Mouse (Mus musculus) brain, embryonic 14.5 days (tissue): ENCODE measurements around the gene Ubald1. TPM values are rescaled to one million over a fixed set of nuclear protein-coding genes. Genes with fewer than 3 reads are reported as not detected.
A peak's percentile ranks its signal among the peaks of the same experiment; 100 is the strongest.

Source experiments
- DNase-seq: peaks from one replicate; pipeline ENCODE4 v3.0.0-alpha.2; 2011; ENCODE audit warnings: low read depth
- CTCF ChIP-seq: fragments of 200-500 bp; IDR thresholded peaks from 2 replicates; pipeline ENCODE4 v1.5.1; 2012; ENCODE audit warnings: inconsistent platforms, mild to moderate bottlenecking, moderate library complexity, borderline replicate concordance; ENCODE audit not compliant: insufficient read depth, insufficient read length; ENCODE audit errors: extremely low read depth
- POLR2A ChIP-seq: fragments of 200-500 bp; IDR thresholded peaks from 2 replicates; pipeline ENCODE4 v1.6.1; 2012; ENCODE audit warnings: mild to moderate bottlenecking, inconsistent platforms, borderline replicate concordance; ENCODE audit not compliant: poor library complexity, insufficient read depth, insufficient read length, severe bottlenecking; ENCODE audit errors: extremely low read depth
- polyA plus RNA-seq: library from polyadenylated mRNA; depleted of rRNA; stranded (reverse); fragments of >200 nt; gene quantifications from 2 replicates; pipeline ENCODE4 v1.2.3, GENCODE M21; 2012

Ubald1 gene
- polyA plus RNA-seq, 1 experiment = 46.5 TPM

DNA sequence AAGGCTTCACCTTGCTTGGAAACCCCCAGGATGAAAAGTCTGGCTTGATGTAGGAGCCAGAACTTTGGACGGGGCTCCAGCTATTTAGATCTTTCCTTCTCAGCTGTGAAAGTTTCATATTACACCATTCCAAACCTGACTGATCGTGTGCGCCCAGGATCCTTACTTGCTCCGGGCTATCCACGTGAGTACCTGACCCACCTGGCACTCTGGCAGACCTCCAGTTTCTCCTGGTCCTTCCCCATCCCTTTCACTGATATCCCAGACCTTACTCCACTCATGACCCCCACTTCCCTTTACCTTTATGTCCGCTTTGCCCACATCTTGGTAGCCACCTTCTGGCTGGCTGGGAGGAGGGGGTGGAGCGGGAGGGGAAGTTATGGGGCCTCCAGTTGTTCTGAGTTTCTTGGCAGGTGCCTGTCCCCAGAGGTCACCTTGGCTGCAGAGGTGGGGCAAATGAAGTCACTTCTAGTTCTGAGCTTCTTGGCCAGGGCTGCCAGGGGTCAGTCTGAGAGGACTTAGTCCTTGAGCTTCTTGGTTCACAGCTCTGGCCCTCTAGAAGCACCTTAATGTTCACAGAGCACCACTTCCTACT is 13.9 kb downstream of the Ubald1 start:
- no peak for DNase-seq
- no peak for TF ChIP-seq CTCF
- TF ChIP-seq POLR2A = no peak

DNA sequence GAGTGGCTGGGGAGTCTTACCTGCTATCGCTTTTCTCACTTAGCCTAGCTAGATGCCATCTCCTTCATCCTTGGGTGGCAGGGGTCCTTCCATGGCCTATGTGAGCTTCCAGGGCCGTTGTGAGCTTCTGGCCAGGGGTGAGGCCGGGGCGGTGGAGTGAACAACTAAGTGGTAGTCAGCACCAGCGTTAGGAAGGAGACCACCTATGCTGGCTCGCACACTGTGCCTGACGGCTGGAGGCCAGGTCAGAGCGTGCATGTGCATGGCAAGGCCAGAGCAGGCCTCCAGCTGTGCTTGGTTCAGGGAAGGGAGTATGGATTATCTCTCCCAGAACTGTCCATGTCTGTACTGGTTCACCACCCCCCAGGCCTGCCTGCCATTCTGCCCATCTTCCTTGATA is 16.4 kb downstream of the Ubald1 start:
- TF ChIP-seq CTCF = no peak
- no peak for TF ChIP-seq POLR2A
- no peak for DNase-seq

DNA sequence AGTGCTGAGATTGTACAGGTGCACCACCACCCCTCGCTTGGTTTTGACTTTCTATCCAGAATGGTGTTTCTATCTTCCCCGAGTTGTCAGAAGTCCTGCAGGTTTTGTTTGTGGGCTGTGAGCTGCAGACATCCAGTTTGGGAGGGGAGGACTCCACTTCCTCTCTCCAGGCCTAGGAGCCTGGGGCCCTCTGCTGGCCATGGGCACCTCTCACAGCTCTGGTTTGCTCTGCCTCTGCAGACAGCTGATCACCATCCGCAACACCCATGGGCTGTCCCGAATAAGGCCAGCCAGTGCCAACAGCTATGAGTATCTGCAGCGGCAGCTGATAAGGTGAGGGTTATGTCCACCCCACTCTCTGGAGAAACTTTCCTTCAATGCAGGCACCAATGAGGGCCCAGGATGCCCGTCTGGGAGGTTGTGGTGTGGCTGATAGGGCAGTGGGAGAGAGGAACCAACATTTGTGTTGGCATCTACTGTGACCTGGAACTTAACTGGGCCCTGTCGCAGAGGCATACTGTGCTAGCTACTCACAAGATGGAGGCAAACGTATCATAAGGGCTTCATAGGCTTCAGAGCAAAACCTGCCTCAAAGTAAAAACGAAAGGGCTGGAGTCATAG is 17.1 kb downstream of the Ubald1 start:
- no peak for TF ChIP-seq POLR2A
- TF ChIP-seq CTCF = peak; percentile 65

DNA sequence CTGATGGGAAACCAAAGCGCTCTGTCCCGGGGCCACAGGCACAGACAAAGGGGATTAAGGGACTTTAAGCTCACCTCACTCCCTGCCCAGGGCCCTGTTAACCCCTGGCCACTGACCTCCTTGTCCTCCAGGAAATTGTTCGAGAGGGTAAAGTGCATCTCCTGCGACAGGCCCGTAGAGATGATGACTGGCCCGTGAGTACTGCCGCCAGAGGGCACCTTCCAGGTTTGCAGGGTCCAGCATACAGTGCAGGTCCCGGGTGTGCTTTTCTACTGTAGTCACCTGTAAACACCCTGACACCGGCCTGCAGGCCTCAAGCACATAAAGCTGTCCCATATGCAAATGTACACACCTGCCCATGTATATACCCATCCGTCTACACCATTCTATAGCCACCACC is 18.7 kb downstream of the Ubald1 start:
- peak; percentile 12 for DNase-seq
- no peak for TF ChIP-seq POLR2A
- TF ChIP-seq CTCF = peak; percentile 42

More for the DNA sequence above, 17.1 kb downstream of the Ubald1 start:
- DNase-seq = peak; percentile 56

DNA sequence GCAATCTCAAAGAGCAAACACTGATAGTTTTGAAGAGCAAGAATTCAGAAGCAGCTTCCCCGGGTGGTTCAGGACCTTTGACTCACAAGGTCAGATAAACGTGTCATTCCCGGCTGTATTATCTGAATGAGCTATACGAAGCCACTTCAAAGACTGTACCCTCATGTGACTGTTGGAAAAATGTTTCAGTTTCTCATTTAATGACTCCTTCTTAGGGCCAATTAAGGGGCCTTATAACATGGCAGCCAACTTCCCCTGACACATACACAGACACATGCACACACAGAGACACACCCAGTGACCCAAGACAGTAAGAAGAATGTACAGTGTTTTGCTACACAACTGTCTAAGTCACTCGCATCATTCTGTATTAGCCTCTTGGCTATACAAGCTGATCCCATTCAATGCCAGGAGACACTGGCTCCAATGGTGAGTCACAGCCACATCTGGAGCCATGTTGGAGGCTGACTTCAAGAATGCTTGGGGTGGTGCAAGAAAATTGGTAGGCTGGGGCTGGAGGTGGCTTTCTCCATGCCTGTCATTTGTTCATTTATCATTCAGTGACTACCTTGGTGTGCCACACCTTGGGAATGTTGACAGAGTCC is 25.0 kb downstream of the Ubald1 start:
- DNase-seq = no peak
- no peak for TF ChIP-seq POLR2A
- TF ChIP-seq CTCF = no peak

DNA sequence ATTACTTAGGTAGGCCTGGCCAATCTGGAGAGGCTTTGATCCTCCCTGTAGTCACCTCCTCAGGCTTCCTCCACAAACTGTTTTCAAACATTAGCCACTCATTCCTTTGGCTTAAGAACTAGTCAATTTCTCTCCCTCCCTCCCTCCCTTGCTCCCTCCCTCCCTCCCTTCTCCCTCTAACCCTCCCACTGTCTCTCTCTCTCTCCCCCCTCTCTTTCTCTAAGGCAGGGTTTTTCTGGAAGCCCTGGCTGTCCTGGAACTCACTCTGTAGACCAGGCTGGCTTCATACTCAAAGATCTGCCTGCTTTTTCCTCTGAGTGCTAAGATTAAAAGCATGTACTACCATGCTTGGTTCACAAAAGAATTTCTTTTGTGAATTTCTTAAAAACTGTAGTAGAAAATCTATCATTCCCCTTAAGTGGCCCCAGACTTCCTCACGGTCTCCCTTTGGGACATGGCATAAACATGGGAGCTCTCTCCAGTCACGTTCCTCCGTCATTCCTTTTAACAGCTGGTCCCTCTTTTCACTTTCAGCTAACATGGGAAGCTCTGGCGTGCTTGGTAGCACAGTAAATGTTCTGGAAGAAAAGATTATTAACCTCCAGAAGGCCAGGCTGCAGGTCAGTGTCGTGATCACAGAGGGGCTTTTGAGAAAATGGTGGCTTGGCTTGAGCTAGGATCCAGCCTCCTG is 29.0 kb downstream of the Ubald1 start:
- no peak for TF ChIP-seq CTCF
- no peak for DNase-seq

DNA sequence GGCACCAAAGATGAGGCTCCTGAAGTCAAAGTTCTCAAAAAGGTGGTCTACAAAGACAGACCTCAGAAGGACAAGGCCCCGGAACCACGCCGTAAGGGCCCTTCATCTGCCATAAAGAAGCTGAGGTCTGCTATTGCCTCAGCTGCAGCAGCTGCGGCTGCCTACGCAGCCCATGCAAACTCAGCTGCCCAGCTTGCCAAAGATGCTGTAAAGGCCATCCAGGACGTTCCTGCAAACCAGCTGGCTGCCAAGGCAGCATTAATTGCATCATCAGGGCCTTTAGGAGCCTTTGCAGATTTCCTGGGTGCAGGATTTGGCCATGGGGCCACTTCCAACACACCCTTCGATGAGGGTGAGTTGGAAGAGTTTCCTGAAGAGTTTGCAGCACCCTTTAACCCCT is 29.8 kb downstream of the Ubald1 start:
- no peak for DNase-seq
- TF ChIP-seq CTCF = no peak
- no peak for TF ChIP-seq POLR2A

DNA sequence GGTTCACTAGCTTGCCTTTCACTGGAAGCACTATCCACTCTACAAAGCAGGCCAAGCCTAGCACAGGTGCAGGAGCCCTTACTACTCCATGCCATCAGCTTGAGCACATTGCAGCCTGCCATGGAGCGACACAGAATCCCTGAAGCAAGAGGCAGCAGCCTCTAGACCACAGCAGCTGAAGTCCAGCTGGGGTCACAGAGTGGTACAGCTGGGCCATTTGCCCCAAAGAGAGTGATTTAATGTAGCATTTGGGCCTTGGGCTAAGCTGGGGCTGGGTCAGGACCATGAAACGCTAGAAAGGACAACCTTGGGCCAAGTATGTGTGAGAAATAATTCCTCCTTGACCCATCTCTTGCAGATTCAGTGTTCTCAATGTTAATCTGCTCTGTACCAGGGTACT is 32.0 kb downstream of the Ubald1 start:
- no peak for TF ChIP-seq POLR2A
- no peak for TF ChIP-seq CTCF
- no peak for DNase-seq

DNA sequence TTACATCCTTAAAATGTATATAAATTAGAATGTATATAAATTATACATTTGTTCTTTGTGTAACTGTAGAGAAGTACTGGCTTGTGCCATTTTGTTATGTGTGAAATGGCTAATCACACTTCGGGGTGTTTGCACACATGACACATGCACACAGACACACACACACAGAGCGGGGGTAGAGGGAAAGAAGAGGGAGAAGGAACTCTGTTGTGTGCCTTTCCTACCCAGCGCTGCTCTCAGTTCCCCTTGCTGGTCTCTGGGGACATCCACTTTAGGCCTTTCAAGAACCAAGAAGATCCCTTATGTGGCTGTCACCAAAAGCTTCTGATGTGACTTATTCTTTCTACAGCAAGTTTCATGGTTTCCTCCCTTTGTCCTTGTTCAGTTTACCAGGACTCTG is 33.1 kb downstream of the Ubald1 start:
- DNase-seq = no peak
- no peak for TF ChIP-seq CTCF

DNA sequence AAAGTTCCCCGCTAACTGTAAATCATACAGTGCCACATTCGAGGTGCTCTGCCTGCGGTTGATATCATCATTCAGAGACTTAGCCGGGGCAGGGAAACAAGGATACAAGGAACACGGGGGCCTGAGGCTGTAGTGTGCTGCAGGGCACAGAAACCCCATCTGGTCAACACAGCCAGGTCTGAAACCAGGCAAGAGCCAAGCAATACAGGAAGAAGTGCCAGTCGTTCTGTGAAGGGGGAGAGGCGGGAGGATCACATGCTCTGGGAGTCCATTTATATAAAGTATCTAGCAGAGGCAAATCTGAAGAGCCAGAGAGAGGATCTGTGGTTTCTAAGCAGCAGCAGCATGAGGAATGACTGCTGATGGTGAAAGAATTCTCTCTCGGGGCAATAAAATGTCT is 39.9 kb downstream of the Ubald1 start:
- DNase-seq = no peak
- no peak for TF ChIP-seq CTCF
- TF ChIP-seq POLR2A = no peak

DNA sequence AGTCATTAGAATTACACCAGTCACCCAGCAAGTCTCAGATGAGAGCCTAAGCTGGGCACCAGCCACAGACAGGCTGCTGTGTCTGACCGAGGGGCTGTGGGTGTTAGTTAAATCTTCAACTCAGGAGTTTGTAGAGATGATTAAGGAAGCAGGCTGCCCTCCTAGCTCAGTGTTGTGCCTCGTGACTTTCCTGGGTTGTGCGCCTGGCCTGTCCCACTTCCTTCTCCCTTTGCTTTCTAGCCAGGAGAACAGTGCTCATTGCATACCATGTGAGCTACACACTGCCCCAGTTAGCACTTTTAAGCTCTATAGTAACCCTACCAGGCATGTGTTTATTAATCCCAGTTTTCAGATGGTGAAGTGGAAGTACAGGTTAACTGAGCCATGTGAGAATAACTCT is 40.6 kb downstream of the Ubald1 start:
- no peak for TF ChIP-seq POLR2A
- TF ChIP-seq CTCF = no peak
- DNase-seq = no peak

DNA sequence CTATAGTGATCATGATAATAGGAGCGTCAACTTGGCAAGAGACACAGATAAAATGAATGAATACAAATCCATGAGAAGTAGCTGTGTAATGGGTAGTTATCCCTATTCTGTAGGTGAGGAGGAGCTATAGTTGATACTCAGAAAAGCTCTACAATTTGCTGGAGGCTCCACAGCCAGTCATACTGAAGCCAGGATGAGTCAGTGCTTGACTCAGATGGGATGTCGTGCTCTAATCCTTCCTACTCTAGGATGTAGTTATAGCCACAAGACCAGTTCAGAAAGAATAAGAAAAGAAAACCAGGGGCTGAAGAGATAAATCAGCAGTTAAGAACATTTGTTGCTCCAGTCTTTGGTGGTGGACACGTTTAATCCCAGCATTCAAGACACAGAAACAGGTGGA is 42.5 kb downstream of the Ubald1 start:
- no peak for DNase-seq
- no peak for TF ChIP-seq CTCF
- TF ChIP-seq POLR2A = no peak
